Mouse (Mus musculus) embryonic fibroblast, embryonic 13.5 days (primary cell): ENCODE data around the gene Stk11ip. TPM values are rescaled to one million over a fixed set of nuclear protein-coding genes. Genes with fewer than 3 reads are reported as not detected.

Experiments
- H3K27ac ChIP-seq: 2 replicates; pipeline ENCODE4 v1.5.1; 2012; ENCODE audit warnings: low read length, control low read depth, inconsistent platforms; ENCODE audit not compliant: insufficient read depth
- H3K4me1 ChIP-seq: 2 replicates; pipeline ENCODE4 v1.6.1; 2011; ENCODE audit warnings: low read length; ENCODE audit not compliant: control insufficient read depth, insufficient read depth
- H3K4me3 ChIP-seq: 2 replicates; pipeline ENCODE4 v1.5.1; 2011; ENCODE audit warnings: mild to moderate bottlenecking, control low read depth, low read length; ENCODE audit not compliant: insufficient read depth
- CTCF ChIP-seq: IDR thresholded peaks from 2 replicates; pipeline ENCODE4 v1.5.1; 2011; ENCODE audit warnings: mild to moderate bottlenecking, control low read depth, low read length, moderate library complexity, borderline replicate concordance; ENCODE audit not compliant: insufficient read depth
- POLR2A ChIP-seq: IDR thresholded peaks from 2 replicates; pipeline ENCODE4 v1.6.1; 2011; ENCODE audit warnings: low read depth, mild to moderate bottlenecking, control low read depth, low read length, moderate library complexity
- polyA plus RNA-seq: library from polyadenylated mRNA; stranded (reverse); fragments of >200 nt; gene quantifications from 2 replicates; pipeline ENCODE4 v1.2.4, GENCODE M21; 2011; ENCODE audit warnings: low read depth; ENCODE audit not compliant: missing spikeins, insufficient read length

Stk11ip gene
- polyA plus RNA-seq, 1 experiment = 13.4 TPM

GRCm38 (mm10) chr1:75486561-75486960 lies 34.8 kb upstream of the Stk11ip start:
- no peak overlapping the region for H3K27ac ChIP-seq
- H3K4me3 ChIP-seq = no peak overlapping the region
- H3K4me1 ChIP-seq = no peaks in the 10 kb centered on the region; the same call in 1 of the 2 replicates
- TF ChIP-seq POLR2A (no peak), CTCF (no peak)

GRCm38 (mm10) chr1:75487040-75487404 lies 34.3 kb upstream of the Stk11ip start:
- H3K4me1 ChIP-seq = no peaks in the 10 kb centered on the region; the same call in 1 of the 2 replicates
- no peak for TF ChIP-seq CTCF
- no peak for TF ChIP-seq POLR2A
- peak overlapping the region; percentile 51 for H3K4me3 ChIP-seq
- no peak overlapping the region for H3K27ac ChIP-seq

GRCm38 (mm10) chr1:75487405-75488161 lies 33.7 kb upstream of the Stk11ip start:
- Histone ChIP-seq H3K4me3 (peak overlapping the region; percentile 51), H3K27ac (no peak overlapping the region), H3K4me1 (no peaks in the 10 kb centered on the region; the same call in 1 of the 2 replicates)
- peak; percentile 4; the same call in 1 of the 2 replicates for TF ChIP-seq CTCF
- no peak for TF ChIP-seq POLR2A

- Histone ChIP-seq H3K27ac (no peak overlapping the region), H3K4me1 (no peaks in the 10 kb centered on the region; the same call in 1 of the 2 replicates), H3K4me3 (no peak overlapping the region)
- TF ChIP-seq CTCF = no peak
- no peak for TF ChIP-seq POLR2A
These were observed 30.4 kb upstream of the Stk11ip start for GRCm38 (mm10) chr1:75490785-75491551.

GRCm38 (mm10) chr1:75492579-75493170 lies 28.7 kb upstream of the Stk11ip start:
- Histone ChIP-seq H3K4me1 (no peaks in the 10 kb centered on the region), H3K4me3 (no peak overlapping the region), H3K27ac (no peak overlapping the region)
- TF ChIP-seq CTCF = no peak
- no peak for TF ChIP-seq POLR2A

- H3K4me1 ChIP-seq = no peaks in the 10 kb centered on the region
- no peak overlapping the region for H3K4me3 ChIP-seq
- no peak overlapping the region for H3K27ac ChIP-seq
- TF ChIP-seq CTCF (no peak), POLR2A (no peak)
These were observed 26.3 kb upstream of the Stk11ip start for GRCm38 (mm10) chr1:75494878-75495548.

- TF ChIP-seq CTCF (no peak), POLR2A (no peak)
- Histone ChIP-seq H3K4me1 (no peaks in the 10 kb centered on the region), H3K27ac (no peak overlapping the region), H3K4me3 (no peak overlapping the region)
These were observed 22.4 kb upstream of the Stk11ip start for GRCm38 (mm10) chr1:75498897-75499296.

- no peak overlapping the region for H3K4me3 ChIP-seq
- TF ChIP-seq POLR2A (no peak), CTCF (peak; percentile 41; the same call in 1 of the 2 replicates)
- no peak overlapping the region for H3K27ac ChIP-seq
- H3K4me1 ChIP-seq = no peaks in the 10 kb centered on the region
These were observed 21.9 kb upstream of the Stk11ip start for GRCm38 (mm10) chr1:75499441-75499840.

- no peaks in the 10 kb centered on the region for H3K4me1 ChIP-seq
- TF ChIP-seq CTCF (no peak), POLR2A (no peak)
- no peak overlapping the region for H3K27ac ChIP-seq
- no peak overlapping the region for H3K4me3 ChIP-seq
These were observed 19.4 kb upstream of the Stk11ip start for GRCm38 (mm10) chr1:75501905-75502304.
